Mouse (Mus musculus): ENCODE data around the gene Tmem236.

The Tmem236 gene

DNA sequence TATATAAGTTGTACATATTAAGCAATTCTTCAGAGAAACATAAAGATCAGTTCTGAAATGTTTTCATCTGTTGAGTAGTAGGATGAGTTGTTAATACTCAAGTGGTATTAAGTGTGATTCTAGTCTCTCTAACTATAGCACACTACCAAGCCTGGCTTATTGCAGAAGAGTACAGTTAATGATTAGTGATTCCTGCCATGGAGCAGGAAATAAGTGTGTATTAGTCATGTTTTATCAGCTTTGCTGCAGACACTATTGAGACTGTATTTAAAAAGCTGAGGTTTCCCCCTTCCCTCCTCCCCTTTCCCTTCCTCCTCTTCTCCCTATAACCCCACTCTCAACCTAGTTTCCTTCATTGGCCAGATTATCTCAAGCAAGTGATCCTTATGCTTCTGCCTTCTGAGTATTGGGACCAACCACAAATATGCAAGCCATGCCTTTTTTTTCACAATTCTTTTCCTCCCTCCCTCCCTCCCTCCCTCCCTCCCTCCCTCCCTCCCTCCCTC is 84.1 kb downstream of the Tmem236 start:
- no peak for DNase-seq

DNA sequence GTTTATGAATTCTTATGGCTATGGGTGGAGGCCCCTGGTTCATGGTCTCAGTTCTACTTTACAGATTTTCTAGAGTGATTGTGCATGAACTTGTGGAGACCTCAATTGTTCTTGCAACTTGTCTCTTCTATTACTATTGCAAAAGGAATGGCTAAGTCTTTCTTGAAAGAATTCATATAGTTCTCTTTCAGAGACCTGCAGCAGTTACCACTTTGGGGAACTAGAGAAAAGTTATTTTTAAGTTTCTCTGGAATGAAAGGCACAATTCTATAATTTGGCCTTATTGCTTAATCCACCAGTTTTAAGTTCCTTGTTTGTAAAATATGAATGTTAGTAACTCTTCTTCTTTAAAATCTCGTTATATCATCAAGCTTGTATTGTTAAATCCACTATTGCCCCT is 87.8 kb downstream of the Tmem236 start:
- DNase-seq: no peak

DNA sequence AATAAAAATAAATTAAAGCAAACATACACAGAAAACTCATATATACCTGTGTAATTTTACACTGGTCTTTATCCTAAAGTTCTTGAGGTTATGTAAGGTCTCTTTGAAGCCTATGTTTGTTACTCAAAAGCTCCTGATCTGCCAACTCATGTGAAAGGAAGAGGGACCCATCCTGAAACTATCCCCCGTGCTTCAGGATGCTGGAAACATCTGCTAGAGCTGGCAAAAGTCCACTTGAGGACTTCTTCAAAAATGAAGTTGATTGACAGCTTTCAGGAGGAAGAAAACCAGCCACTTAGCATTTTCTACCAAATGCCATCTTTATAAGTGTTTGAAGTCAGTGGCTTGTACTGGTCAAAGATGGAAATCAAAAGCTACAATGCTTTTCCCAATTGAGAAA is 94.8 kb downstream of the Tmem236 start:
- DNase-seq: no peak
